Mouse (Mus musculus) heart, adult 2 months (tissue): ENCODE data around the gene Parva. TPM values are rescaled to one million over a fixed set of nuclear protein-coding genes. Genes with fewer than 3 reads are reported as not detected.

ENCODE experiments used
- DNase-seq, 2 experiments: peaks; one replicate each; pipeline ENCODE4 v3.0.0; 2021
- H3K27ac ChIP-seq: fragments of 200-600 bp; 2 replicates; pipeline ENCODE4 v1.8.1; 2022
- H3K27me3 ChIP-seq: fragments of 200-500 bp; 2 replicates; pipeline ENCODE4 v1.6.1; 2012; ENCODE audit warnings: mild to moderate bottlenecking, low read length, inconsistent platforms, mixed read lengths; ENCODE audit not compliant: control insufficient read depth, insufficient read depth
- H3K36me3 ChIP-seq: fragments of 200-500 bp; 2 replicates; pipeline ENCODE4 v1.6.1; 2012; ENCODE audit warnings: low read length, inconsistent platforms; ENCODE audit not compliant: control insufficient read depth, insufficient read depth
- H3K4me1 ChIP-seq: fragments of 200-500 bp; 2 replicates; pipeline ENCODE4 v1.6.1; 2011; ENCODE audit warnings: low read length; ENCODE audit not compliant: control insufficient read depth, insufficient read depth
- H3K4me3 ChIP-seq: fragments of 200-600 bp; 2 replicates; pipeline ENCODE4 v1.8.1; 2022
- H3K79me2 ChIP-seq: fragments of 200-500 bp; replicated peaks from 2 replicates; pipeline ENCODE4 v1.6.1; 2012; ENCODE audit warnings: mild to moderate bottlenecking, inconsistent platforms, low read length, moderate library complexity, mixed read lengths; ENCODE audit not compliant: control insufficient read depth, insufficient read depth
- H3K9ac ChIP-seq: fragments of 200-500 bp; 2 replicates; pipeline ENCODE4 v1.6.1; 2012; ENCODE audit warnings: low read depth, mild to moderate bottlenecking, control low read depth, inconsistent platforms, low read length, mixed read lengths
- CTCF ChIP-seq: fragments of 200-600 bp; IDR thresholded peaks from 2 replicates; pipeline ENCODE4 v1.8.1; 2022; ENCODE audit warnings: antibody characterized with exemption, mild to moderate bottlenecking, moderate library complexity
- EP300 ChIP-seq: fragments of 200-500 bp; IDR thresholded peaks from 2 replicates; pipeline ENCODE4 v1.6.1; 2011; ENCODE audit warnings: low read depth, low read length, control low read depth; ENCODE audit not compliant: insufficient read depth
- POLR2A ChIP-seq: fragments of 200-500 bp; IDR thresholded peaks from 2 replicates; pipeline ENCODE4 v1.6.1; 2011; ENCODE audit warnings: mild to moderate bottlenecking, low read depth, low read length, control low read depth; ENCODE audit not compliant: insufficient read depth
- WGBS: fragments of 180-500 bp; shearing (Covaris S2); methylation state at CpG from one replicate; pipeline ENCODE4 v1.1.7; 2018; 5-methylcytosine and 5-hydroxymethylcytosine counted together
- intact Hi-C: fragments of 180-260 bp; cut with DNase I; formaldehyde crosslinking; loops from one replicate; pipeline ENCODE4 v1.15.1; 2025
- polyA plus RNA-seq: library from polyadenylated mRNA; depleted of rRNA; stranded (reverse); fragments of >200 nt; gene quantifications from 2 replicates; pipeline ENCODE4 v1.2.3, GENCODE M21; 2012
- total RNA-seq, 2 experiments: library from RNA; stranded (reverse); gene quantifications; 2 replicates each; pipeline ENCODE4 v1.2.3; 2021

Gene Parva
- total and polyA plus RNA-seq, 3 experiments: 30.7 to 45.5 (median 44.3) TPM

- H3K9ac ChIP-seq: no peak overlapping the region
- H3K4me3 ChIP-seq: no peak overlapping the region
- DNase-seq: peak in 1 of 2 experiments; percentile 50
- peak overlapping the region; percentile 58 for H3K27ac ChIP-seq
- peaks cover 6% of the 10 kb centered on the region for H3K4me1 ChIP-seq
- TF ChIP-seq EP300 (no peak), POLR2A (no peak), CTCF (no peak)
- 41% methylated on average over 3 of the region's 3 CpGs for whole genome bisulfite sequencing
- no peaks in the 10 kb centered on the region for H3K79me2 ChIP-seq
- no peaks in the 10 kb centered on the region for H3K36me3 ChIP-seq
- intact Hi-C loops: no loop called here
- no peaks in the 10 kb centered on the region for H3K27me3 ChIP-seq
Measured at GRCm38 (mm10) chr7:112600163-112600562, 172.9 kb downstream of the Parva start.

- intact Hi-C loops: no loop called here
- H3K4me3 ChIP-seq: no peak overlapping the region
- peaks cover 6% of the 10 kb centered on the region for H3K4me1 ChIP-seq
- H3K9ac ChIP-seq: no peak overlapping the region
- H3K27me3 ChIP-seq: no peaks in the 10 kb centered on the region
- no peaks in the 10 kb centered on the region for H3K79me2 ChIP-seq
- whole genome bisulfite sequencing: 71% methylated on average over 5 of the region's 5 CpGs
- H3K27ac ChIP-seq: no peak overlapping the region
- H3K36me3 ChIP-seq: no peaks in the 10 kb centered on the region
- DNase-seq: no peak
- TF ChIP-seq EP300 (no peak), POLR2A (no peak), CTCF (no peak)
Measured at GRCm38 (mm10) chr7:112602966-112603365, 175.7 kb downstream of the Parva start.

GRCm38 (mm10) chr7:112603496-112604170, 176.3 kb downstream of the Parva start:
- Histone ChIP-seq H3K27me3 (no peaks in the 10 kb centered on the region), H3K79me2 (no peaks in the 10 kb centered on the region), H3K9ac (no peak overlapping the region), H3K4me3 (no peak overlapping the region), H3K4me1 (peaks cover 6% of the 10 kb centered on the region), H3K27ac (no peak overlapping the region), H3K36me3 (no peaks in the 10 kb centered on the region)
- TF ChIP-seq POLR2A: no peak
- TF ChIP-seq CTCF: no peak
- TF ChIP-seq EP300: no peak
- peak; percentile 42 to 54 for DNase-seq
- WGBS: 60% methylated on average over 10 of the region's 10 CpGs
- intact Hi-C loops: no loop called here

GRCm38 (mm10) chr7:112604209-112604608, 176.9 kb downstream of the Parva start:
- H3K4me3 ChIP-seq: no peak overlapping the region
- WGBS: 72% methylated on average over 8 of the region's 8 CpGs
- no peaks in the 10 kb centered on the region for H3K79me2 ChIP-seq
- peaks cover 6% of the 10 kb centered on the region for H3K4me1 ChIP-seq
- no peaks in the 10 kb centered on the region for H3K36me3 ChIP-seq
- TF ChIP-seq POLR2A: no peak
- no peak for TF ChIP-seq CTCF
- no peak for TF ChIP-seq EP300
- no peak overlapping the region for H3K9ac ChIP-seq
- intact Hi-C loops: no loop called here
- DNase-seq: no peak
- H3K27me3 ChIP-seq: no peaks in the 10 kb centered on the region
- no peak overlapping the region for H3K27ac ChIP-seq

- Histone ChIP-seq H3K9ac (no peak overlapping the region), H3K4me1 (peaks cover 3% of the 10 kb centered on the region), H3K27me3 (no peaks in the 10 kb centered on the region), H3K79me2 (no peaks in the 10 kb centered on the region), H3K36me3 (no peaks in the 10 kb centered on the region; the same call in 1 of the 2 replicates), H3K4me3 (no peak overlapping the region), H3K27ac (no peak overlapping the region)
- 85% methylated on average over 3 of the region's 3 CpGs for WGBS
- no peak for DNase-seq
- TF ChIP-seq POLR2A: no peak
- TF ChIP-seq EP300: no peak
- no peak for TF ChIP-seq CTCF
- intact Hi-C loops: no loop called here
Measured at GRCm38 (mm10) chr7:112614046-112614790, 186.9 kb downstream of the Parva start.
